Mouse (Mus musculus): ENCODE data around the gene Rundc1.

GRCm38 (mm10) chr11:101442760-101443159 lies 17.9 kb downstream of the Rundc1 start:
- TF ChIP-seq BHLHE40 (IDR thresholded peaks at IDR 0.05; ENCODE audit: low read depth, low read length) (no peak), KAT2A (IDR thresholded peaks at IDR 0.05; ENCODE audit: insufficient replicate concordance, low read length) (no peak), CTCF (conservative IDR thresholded peaks at IDR 0.05 in 1 of 2, IDR thresholded peaks at IDR 0.05 in 1 of 2; ENCODE audit: low read depth in 2 of 2, low read length in 2 of 2) (no peak), SIN3A (IDR thresholded peaks at IDR 0.05; ENCODE audit: low read length) (no peak; the same call in 1 of the 2 replicates), TCF12 (IDR thresholded peaks at IDR 0.05; ENCODE audit: low read depth, low read length) (no peak), HCFC1 (IDR thresholded peaks at IDR 0.05; ENCODE audit: low read depth, low read length) (no peak), POLR2A (IDR thresholded peaks at IDR 0.05; ENCODE audit: low read depth, low read length) (no peak), ZNF384 (IDR thresholded peaks at IDR 0.05; ENCODE audit: low read depth, low read length) (no peak), USF2 (conservative IDR thresholded peaks at IDR 0.05; ENCODE audit: low read depth, low read length) (no peak), CHD2 (IDR thresholded peaks at IDR 0.05; ENCODE audit: low read length) (no peak), ZC3H11A (IDR thresholded peaks at IDR 0.05; ENCODE audit: low read depth, low read length) (no peak), JUN (IDR thresholded peaks at IDR 0.05; ENCODE audit: insufficient read depth, low read depth, low read length) (no peak)

All from CH12.LX (cell line).